Mouse (Mus musculus): Measurements from ENCODE around the gene Glrx5. TPM values are rescaled to one million over a fixed set of nuclear protein-coding genes. Genes with fewer than 3 reads are reported as not detected.

The Glrx5 gene
- polyA plus RNA-seq, 1 experiment from 2014 or later: 123 TPM

GRCm38 (mm10) chr12:104995259-104995876, 37.1 kb upstream of the Glrx5 start:
- H3K4me3 ChIP-seq (ENCODE audit: low read length): no peak overlapping the region
- H3K4me1 ChIP-seq (replicated peaks; ENCODE audit: control insufficient read depth, insufficient read depth, low read length): no peaks in the 10 kb centered on the region
- H3K27me3 ChIP-seq (ENCODE audit: control insufficient read depth, insufficient read depth, low read depth, low read length): peaks cover 3% of the 10 kb centered on the region
- H3K9me3 ChIP-seq (ENCODE audit: control insufficient read depth, low read length): no peaks in the 10 kb centered on the region
- no peak overlapping the region for H3K9ac ChIP-seq (ENCODE audit: low read length)
- H3K27ac ChIP-seq (ENCODE audit: low read length): no peak overlapping the region
- WGBS: 78% methylated on average over 12 of the region's 12 CpGs
- no peaks in the 10 kb centered on the region for H3K36me3 ChIP-seq (ENCODE audit: control insufficient read depth, insufficient read depth, low read length)
- ATAC-seq (ENCODE audit: low read depth): no peak
- no peak overlapping the region for H3K4me2 ChIP-seq (ENCODE audit: low read depth, low read length)

DNA sequence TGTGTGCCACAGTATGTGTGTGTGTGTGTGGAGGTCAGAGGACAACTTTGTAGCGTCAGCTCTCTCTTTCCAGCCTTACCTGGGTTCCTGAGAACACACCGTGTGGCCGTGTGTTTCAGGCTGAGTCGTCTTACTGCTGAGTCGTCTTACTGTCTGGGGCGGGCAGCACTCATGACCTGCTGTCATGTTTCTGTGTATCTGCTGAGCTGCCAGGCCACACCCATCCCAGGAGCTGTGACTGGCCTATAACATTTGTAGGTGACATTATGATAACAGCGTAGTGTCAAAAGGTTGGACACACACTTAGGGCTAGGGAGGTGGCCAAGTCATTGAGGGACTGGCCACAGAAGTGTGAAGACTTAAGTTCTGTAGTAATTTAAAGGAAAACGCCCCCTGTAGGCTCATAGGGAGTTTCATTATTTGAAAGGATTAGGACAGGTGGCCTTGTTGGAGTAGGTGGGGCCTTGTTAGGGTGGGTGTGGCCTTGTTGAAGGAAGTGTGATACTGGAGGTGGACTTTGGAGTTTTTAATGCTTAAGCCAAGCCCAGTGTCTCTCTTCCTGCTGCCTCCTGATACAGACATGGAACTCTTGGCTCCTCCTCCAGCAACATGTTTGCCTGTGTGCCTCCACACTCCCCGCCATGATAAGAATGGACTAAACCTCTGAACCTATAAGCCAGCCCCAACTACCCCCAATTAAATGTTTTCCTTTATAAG, 36.3 kb upstream of the Glrx5 start:
- Histone ChIP-seq H3K9me3 (ENCODE audit: control insufficient read depth, low read length) (no peaks in the 10 kb centered on the region), H3K27me3 (ENCODE audit: control insufficient read depth, insufficient read depth, low read depth, low read length) (peaks cover 3% of the 10 kb centered on the region), H3K36me3 (ENCODE audit: control insufficient read depth, insufficient read depth, low read length) (no peaks in the 10 kb centered on the region), H3K4me1 (replicated peaks; ENCODE audit: control insufficient read depth, insufficient read depth, low read length) (0 out of 2 replicates have a peak, but pooled peaks cover 4% of the 10 kb centered on the region), H3K27ac (ENCODE audit: low read length) (no peak overlapping the region), H3K4me3 (ENCODE audit: low read length) (no peak overlapping the region), H3K4me2 (ENCODE audit: low read depth, low read length) (no peak overlapping the region), H3K9ac (ENCODE audit: low read length) (no peak overlapping the region)
- 78% methylated on average over 9 of the region's 9 CpGs for WGBS
- ATAC-seq (ENCODE audit: low read depth): no peak

GRCm38 (mm10) chr12:104997159-104997558, 35.3 kb upstream of the Glrx5 start:
- 0 out of 2 replicates have a peak, but pooled peaks cover 4% of the 10 kb centered on the region for H3K4me1 ChIP-seq (replicated peaks; ENCODE audit: control insufficient read depth, insufficient read depth, low read length)
- WGBS: 82% methylated on average over 10 of the region's 10 CpGs
- no peak overlapping the region for H3K4me3 ChIP-seq (ENCODE audit: low read length)
- H3K4me2 ChIP-seq (ENCODE audit: low read depth, low read length): no peak overlapping the region
- H3K9ac ChIP-seq (ENCODE audit: low read length): no peak overlapping the region
- no peak overlapping the region for H3K27ac ChIP-seq (ENCODE audit: low read length)
- H3K27me3 ChIP-seq (ENCODE audit: control insufficient read depth, insufficient read depth, low read depth, low read length): peaks cover 3% of the 10 kb centered on the region
- ATAC-seq (ENCODE audit: low read depth): no peak
- no peaks in the 10 kb centered on the region for H3K9me3 ChIP-seq (ENCODE audit: control insufficient read depth, low read length)
- no peaks in the 10 kb centered on the region for H3K36me3 ChIP-seq (ENCODE audit: control insufficient read depth, insufficient read depth, low read length)

DNA sequence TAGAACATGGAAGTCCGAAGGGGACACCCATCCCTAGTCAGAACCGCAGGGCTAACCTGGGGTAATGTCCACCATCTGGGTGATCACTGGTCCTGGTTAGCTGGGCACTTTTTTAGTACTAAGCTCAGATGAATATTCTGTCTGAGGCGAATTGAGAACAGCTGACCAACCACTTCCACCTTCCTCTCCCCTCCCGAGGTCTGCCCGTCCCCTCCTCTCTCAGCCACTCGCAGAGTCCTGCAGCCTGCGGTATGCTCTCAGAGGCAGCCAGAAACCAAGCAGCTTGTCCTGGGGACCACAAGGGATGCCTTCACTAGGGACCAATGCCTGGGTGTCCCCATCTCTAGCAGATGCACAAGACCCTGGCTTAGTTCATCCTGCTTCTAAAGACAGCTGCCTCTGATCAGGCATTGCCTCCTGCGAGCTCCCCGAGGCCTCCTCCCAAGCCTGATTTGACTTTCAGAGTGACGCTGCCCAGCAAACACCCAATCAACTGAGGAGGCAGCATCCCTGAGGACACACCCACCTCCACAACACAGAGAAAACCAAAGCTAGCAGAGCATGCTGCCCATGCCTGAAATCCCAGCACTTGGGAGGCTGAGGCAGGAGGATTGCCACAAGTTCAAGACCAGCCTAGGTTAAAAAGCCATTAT, 34.7 kb upstream of the Glrx5 start:
- ATAC-seq (ENCODE audit: low read depth): no peak
- Histone ChIP-seq H3K9me3 (ENCODE audit: control insufficient read depth, low read length) (no peaks in the 10 kb centered on the region), H3K36me3 (ENCODE audit: control insufficient read depth, insufficient read depth, low read length) (no peaks in the 10 kb centered on the region), H3K27me3 (ENCODE audit: control insufficient read depth, insufficient read depth, low read depth, low read length) (peaks cover 3% of the 10 kb centered on the region), H3K4me1 (replicated peaks; ENCODE audit: control insufficient read depth, insufficient read depth, low read length) (0 out of 2 replicates have a peak, but pooled peaks cover 4% of the 10 kb centered on the region), H3K4me2 (ENCODE audit: low read depth, low read length) (no peak overlapping the region), H3K4me3 (ENCODE audit: low read length) (no peak overlapping the region), H3K27ac (ENCODE audit: low read length) (no peak overlapping the region), H3K9ac (ENCODE audit: low read length) (no peak overlapping the region)
- WGBS: 70% methylated on average over 10 of the region's 10 CpGs

- 67% methylated on average over 6 of the region's 6 CpGs for WGBS
- H3K9me3 ChIP-seq (ENCODE audit: control insufficient read depth, low read length): no peaks in the 10 kb centered on the region
- no peak overlapping the region for H3K4me3 ChIP-seq (ENCODE audit: low read length)
- H3K4me1 ChIP-seq (replicated peaks; ENCODE audit: control insufficient read depth, insufficient read depth, low read length): 0 out of 2 replicates have a peak, but pooled peaks cover 4% of the 10 kb centered on the region
- H3K27me3 ChIP-seq (ENCODE audit: control insufficient read depth, insufficient read depth, low read depth, low read length): peaks cover 3% of the 10 kb centered on the region
- no peak overlapping the region for H3K4me2 ChIP-seq (ENCODE audit: low read depth, low read length)
- no peaks in the 10 kb centered on the region for H3K36me3 ChIP-seq (ENCODE audit: control insufficient read depth, insufficient read depth, low read length)
- H3K27ac ChIP-seq (ENCODE audit: low read length): no peak overlapping the region
- no peak for ATAC-seq (ENCODE audit: low read depth)
- no peak overlapping the region for H3K9ac ChIP-seq (ENCODE audit: low read length)
These were observed 33.9 kb upstream of the Glrx5 start for GRCm38 (mm10) chr12:104998541-104998940.

- H3K9me3 ChIP-seq (ENCODE audit: control insufficient read depth, low read length): no peaks in the 10 kb centered on the region
- peak; percentile 66 for ATAC-seq (ENCODE audit: low read depth)
- no peak overlapping the region for H3K4me2 ChIP-seq (ENCODE audit: low read depth, low read length)
- H3K27me3 ChIP-seq (ENCODE audit: control insufficient read depth, insufficient read depth, low read depth, low read length): peaks cover 3% of the 10 kb centered on the region
- H3K4me3 ChIP-seq (ENCODE audit: low read length): no peak overlapping the region
- no peak overlapping the region for H3K9ac ChIP-seq (ENCODE audit: low read length)
- H3K36me3 ChIP-seq (ENCODE audit: control insufficient read depth, insufficient read depth, low read length): no peaks in the 10 kb centered on the region
- WGBS: 48% methylated on average over 8 of the region's 8 CpGs
- H3K27ac ChIP-seq (ENCODE audit: low read length): no peak overlapping the region
- 0 out of 2 replicates have a peak, but pooled peaks cover 4% of the 10 kb centered on the region for H3K4me1 ChIP-seq (replicated peaks; ENCODE audit: control insufficient read depth, insufficient read depth, low read length)
These were observed 33.3 kb upstream of the Glrx5 start for GRCm38 (mm10) chr12:104999171-104999570.

DNA sequence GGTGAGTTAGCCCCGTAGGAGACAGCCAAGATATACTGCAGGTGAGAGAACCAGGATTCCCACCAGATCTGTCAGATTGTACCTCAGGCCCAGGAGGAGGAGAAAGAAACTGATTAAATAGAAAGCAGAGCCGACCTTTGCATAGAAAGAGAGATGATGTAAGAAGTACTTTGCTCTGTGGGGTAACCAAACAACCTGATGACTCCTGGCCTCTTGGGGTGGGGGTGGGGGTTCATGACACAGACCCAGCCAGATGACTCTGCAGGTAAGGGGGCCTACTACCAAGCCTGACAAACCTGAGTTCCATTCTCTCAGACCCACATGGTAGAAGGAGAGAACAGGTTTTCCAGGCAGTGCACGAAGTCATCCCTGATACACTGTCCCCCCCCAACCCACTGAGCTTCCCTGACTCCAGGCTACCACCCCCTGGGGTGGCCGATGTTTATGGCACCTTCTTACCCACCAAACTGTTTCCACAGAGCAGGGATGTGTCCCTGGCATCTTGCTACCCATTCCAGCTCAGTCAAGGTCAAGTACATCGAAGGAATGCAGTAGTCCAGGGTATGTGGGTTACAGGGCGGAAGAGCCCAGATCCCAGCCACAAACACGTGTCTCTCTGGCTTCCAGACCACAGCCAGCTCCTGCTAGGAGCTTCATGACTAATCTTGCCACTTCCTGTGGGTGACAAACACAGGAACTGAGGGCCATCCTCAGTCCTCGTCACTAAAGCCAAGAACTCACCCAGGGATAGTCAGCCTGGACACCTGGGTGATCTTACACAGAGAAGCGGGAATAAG, 31.8 kb upstream of the Glrx5 start:
- Histone ChIP-seq H3K9ac (ENCODE audit: low read length) (no peak overlapping the region), H3K27me3 (ENCODE audit: control insufficient read depth, insufficient read depth, low read depth, low read length) (no peaks in the 10 kb centered on the region; the same call in 1 of the 2 replicates), H3K4me2 (ENCODE audit: low read depth, low read length) (no peak overlapping the region), H3K4me1 (replicated peaks; ENCODE audit: control insufficient read depth, insufficient read depth, low read length) (0 out of 2 replicates have a peak, but pooled peaks cover 4% of the 10 kb centered on the region), H3K36me3 (ENCODE audit: control insufficient read depth, insufficient read depth, low read length) (no peaks in the 10 kb centered on the region), H3K4me3 (ENCODE audit: low read length) (no peak overlapping the region), H3K27ac (ENCODE audit: low read length) (no peak overlapping the region), H3K9me3 (ENCODE audit: control insufficient read depth, low read length) (no peaks in the 10 kb centered on the region)
- ATAC-seq (ENCODE audit: low read depth): peak; percentile 31
- WGBS: 58% methylated on average over 9 of the region's 9 CpGs

DNA sequence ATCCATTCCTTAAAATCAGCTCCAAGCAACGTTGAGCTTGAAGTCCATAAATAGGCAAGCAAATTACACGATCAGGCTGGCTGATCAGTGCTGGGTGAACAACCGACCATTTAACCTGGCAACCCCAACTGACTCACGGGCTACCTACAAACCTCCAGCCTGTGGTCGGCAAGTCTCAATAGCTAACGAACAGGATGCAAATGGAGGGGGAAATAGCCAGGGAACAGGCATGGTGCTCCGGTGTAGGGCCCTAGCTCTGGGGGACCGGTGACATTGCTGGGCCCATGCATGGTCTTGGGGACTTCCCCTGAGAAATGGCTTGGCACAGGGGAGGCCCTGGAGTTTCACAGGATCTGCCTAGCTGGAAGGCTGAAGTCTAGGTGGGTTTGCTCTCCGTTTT, 31.2 kb upstream of the Glrx5 start:
- no peak overlapping the region for H3K4me3 ChIP-seq (ENCODE audit: low read length)
- no peak for ATAC-seq (ENCODE audit: low read depth)
- no peaks in the 10 kb centered on the region; the same call in 1 of the 2 replicates for H3K27me3 ChIP-seq (ENCODE audit: control insufficient read depth, insufficient read depth, low read depth, low read length)
- 85% methylated on average over 9 of the region's 9 CpGs for WGBS
- no peaks in the 10 kb centered on the region for H3K36me3 ChIP-seq (ENCODE audit: control insufficient read depth, insufficient read depth, low read length)
- 0 out of 2 replicates have a peak, but pooled peaks cover 4% of the 10 kb centered on the region for H3K4me1 ChIP-seq (replicated peaks; ENCODE audit: control insufficient read depth, insufficient read depth, low read length)
- H3K9ac ChIP-seq (ENCODE audit: low read length): no peak overlapping the region
- no peak overlapping the region for H3K4me2 ChIP-seq (ENCODE audit: low read depth, low read length)
- H3K9me3 ChIP-seq (ENCODE audit: control insufficient read depth, low read length): no peaks in the 10 kb centered on the region
- no peak overlapping the region for H3K27ac ChIP-seq (ENCODE audit: low read length)

Data from lung, embryonic 16.5 days (tissue).